Comparison of ENCODE assay signal across 22 mouse cellular contexts in genomic region chr19:19421706-19422105, GRCm38 (mm10).
DNase-seq lines count a peak whose midpoint lies in the region; ATAC-seq and TF ChIP-seq lines count a peak whose summit lies in the region.
"Had no signal": no experiment of that assay in that cellular context is flagged by ENCODE, and none has a peak within 500 bp of the region (broad histone marks: within the 10 kb centered on the region; RNA-seq: fewer than 3 reads in every experiment).

No protein-coding gene starts in this region.

- H3K4me3 ChIP-seq in heart, embryonic 15.5 days = no peak overlapping the region
- H3K4me3 ChIP-seq in heart, adult 2 months = no peak overlapping the region
- H3K4me3 ChIP-seq: limb, embryonic 10.5 days; liver, embryonic 15.5 days; megakaryocyte, embryonic 14.5 days; midbrain, embryonic 13.5 days had no signal

- no peaks in the 10 kb centered on the region for H3K27me3 ChIP-seq in heart, embryonic 15.5 days
- H3K27me3 ChIP-seq in heart, adult 2 months (ENCODE audit: control insufficient read depth, insufficient read depth, low read length) = no peaks in the 10 kb centered on the region
- H3K27me3 ChIP-seq: liver, embryonic 15.5 days; megakaryocyte, embryonic 14.5 days; midbrain, embryonic 13.5 days had no signal

- H3K27ac ChIP-seq in heart, embryonic 15.5 days = peak overlapping the region; percentile 62
- H3K27ac ChIP-seq in heart, adult 2 months = no peak overlapping the region
- H3K27ac ChIP-seq: hindbrain, embryonic 14.5 days; limb, embryonic 10.5 days; liver, embryonic 15.5 days; midbrain, embryonic 13.5 days had no signal

- no peak overlapping the region for H3K9ac ChIP-seq in heart, embryonic 15.5 days
- no peak overlapping the region for H3K9ac ChIP-seq in heart, adult 2 months (ENCODE audit: low read depth, low read length)
- H3K9ac ChIP-seq: forebrain, postnatal 0 days; hindbrain, embryonic 14.5 days; liver, embryonic 15.5 days; midbrain, embryonic 13.5 days had no signal

- intact Hi-C loops in heart, adult 2 months (cut with DNase I) = no loop called here

- ATAC-seq in heart, embryonic 15.5 days (replicated peaks; ENCODE audit: insufficient number of reproducible peaks, insufficient read depth, low FRiP score, low read depth) = peak; percentile 60; the same call in 1 of the 2 replicates
- ATAC-seq: forebrain, postnatal 0 days; inflammation-experienced regulatory T-cells, adult 6 months; midbrain, embryonic 13.5 days had no signal

- H3K36me3 ChIP-seq in heart, embryonic 15.5 days = no peaks in the 10 kb centered on the region
- H3K36me3 ChIP-seq in heart, adult 2 months (ENCODE audit: control insufficient read depth, insufficient read depth, low read length) = no peaks in the 10 kb centered on the region
- H3K36me3 ChIP-seq: limb, embryonic 10.5 days; liver, embryonic 15.5 days; midbrain, embryonic 13.5 days had no signal

- H3K4me2 ChIP-seq in heart, embryonic 15.5 days = peak overlapping the region; percentile 40
- H3K4me2 ChIP-seq: hindbrain, embryonic 14.5 days; liver, embryonic 15.5 days; midbrain, embryonic 13.5 days had no signal

- WGBS in heart, embryonic 15.5 days = 41% methylated on average over 6 of the region's 6 CpGs
- 47% methylated on average over 6 of the region's 6 CpGs for WGBS in heart, adult 2 months

- TF ChIP-seq POLR2A in heart, adult 2 months (IDR thresholded peaks at IDR 0.05; ENCODE audit: insufficient read depth, low read depth, low read length) = no peak

- peaks cover 5% of the 10 kb centered on the region; the same call in 1 of the 2 replicates for H3K4me1 ChIP-seq in heart, embryonic 15.5 days (replicated peaks)
- H3K4me1 ChIP-seq in heart, adult 2 months (ENCODE audit: control insufficient read depth, insufficient read depth, low read length) = no peaks in the 10 kb centered on the region
- H3K4me1 ChIP-seq: limb, embryonic 10.5 days; liver, embryonic 15.5 days; megakaryocyte, embryonic 14.5 days; midbrain, embryonic 13.5 days had no signal

- no peak for TF ChIP-seq EP300 in heart, adult 2 months (IDR thresholded peaks at IDR 0.05; ENCODE audit: insufficient read depth, low read depth, low read length)

- TF ChIP-seq CTCF in heart, adult 2 months (IDR thresholded peaks at IDR 0.05) = no peak

- DNase-seq in frontal cortex, adult 2 months (ENCODE audit: extremely low spot score in 1 of 2, low spot score in 1 of 2) = peak; percentile 8 to 31
- no peak for DNase-seq in frontal cortex, postnatal 14 days (ENCODE audit: low spot score in 2 of 2)
- DNase-seq in heart, adult 2 months = no peak
- DNase-seq in lung, postnatal 10 days = peak; percentile 6
- DNase-seq in lung, adult 18-20 months = no peak
- DNase-seq in urinary bladder, postnatal 36 days (ENCODE audit: low spot score in 2 of 2) = no peak
- DNase-seq: adrenal gland, postnatal 25 days; cerebellum, adult 9-10 months; forebrain, postnatal 0 days; gastrocnemius, postnatal 10 days; kidney, adult 18-20 months; liver; lung, postnatal 14 days; right cerebral cortex, postnatal 25 days; spleen, adult 18-20 months had no signal

- no peaks in the 10 kb centered on the region for H3K9me3 ChIP-seq in heart, embryonic 15.5 days (replicated peaks)
- H3K9me3 ChIP-seq: limb, embryonic 10.5 days; liver, embryonic 15.5 days; megakaryocyte, embryonic 14.5 days; midbrain, embryonic 13.5 days had no signal

- H3K79me2 ChIP-seq in heart, adult 2 months (replicated peaks; ENCODE audit: control insufficient read depth, insufficient read depth, low read length) = no peaks in the 10 kb centered on the region

Comparison
In these comparisons a context has a peak if more than half of its experiments do, and no peak if none do; other contexts are left out.
1. DNase-seq: peak in frontal cortex, adult 2 months (2 of 2) and lung, postnatal 10 days (single experiment); none in frontal cortex, postnatal 14 days (0 of 2), heart, adult 2 months (0 of 2), lung, adult 18-20 months (0 of 2) and urinary bladder, postnatal 36 days (0 of 2).